Mouse (Mus musculus): Measurements from ENCODE around the gene BC005537. TPM values are rescaled to one million over a fixed set of nuclear protein-coding genes. Genes with fewer than 3 reads are reported as not detected.
"Not testable (repeated sequence)": the region's sequence is repeated elsewhere in the genome, so short reads cannot be mapped to it uniquely, and the experiment has no call there.

The BC005537 gene
- polyA plus RNA-seq (2012; ENCODE audit: insufficient read depth, insufficient read length, low replicate concordance, missing spikeins): 104 and 156 TPM in 2 replicates

GRCm38 (mm10) chr13:24801308-24801921, at the start of gene BC005537:
TSS of gene BC005537 (plus strand) at chr13:24801657.
- Histone ChIP-seq H3K4me3 (ENCODE audit: insufficient read depth, low read depth, low read length) (peak within 1 kb of the TSS; percentile 83), H3K27ac (ENCODE audit: insufficient read depth, low read depth, low read length) (peak within 1 kb of the TSS; percentile 86), H3K4me1 (ENCODE audit: control insufficient read depth, insufficient read depth, low read length) (no peaks in the 10 kb centered on the region)
- no peak for TF ChIP-seq POLR2A (IDR thresholded peaks at IDR 0.05; ENCODE audit: insufficient read depth, low read depth, low read length)
- TF ChIP-seq CTCF (IDR thresholded peaks at IDR 0.05; ENCODE audit: insufficient read depth, low read depth, low read length): no peak
- under 1% methylated on average over 71 of the region's 74 CpGs for WGBS

- TF ChIP-seq CTCF (IDR thresholded peaks at IDR 0.05; ENCODE audit: insufficient read depth, low read depth, low read length) (no peak), POLR2A (IDR thresholded peaks at IDR 0.05; ENCODE audit: insufficient read depth, low read depth, low read length) (no peak)
- no peak overlapping the region for H3K4me3 ChIP-seq (ENCODE audit: insufficient read depth, low read depth, low read length)
- WGBS: 98% methylated on average over 3 of the region's 3 CpGs
- H3K27ac ChIP-seq (ENCODE audit: insufficient read depth, low read depth, low read length): no peak overlapping the region
- H3K4me1 ChIP-seq (ENCODE audit: control insufficient read depth, insufficient read depth, low read length): no peaks in the 10 kb centered on the region
These were observed 44.7 kb upstream of the BC005537 start for GRCm38 (mm10) chr13:24756756-24757155.

- no peak overlapping the region for H3K27ac ChIP-seq (ENCODE audit: insufficient read depth, low read depth, low read length)
- no peaks in the 10 kb centered on the region for H3K4me1 ChIP-seq (ENCODE audit: control insufficient read depth, insufficient read depth, low read length)
- H3K4me3 ChIP-seq (ENCODE audit: insufficient read depth, low read depth, low read length): no peak overlapping the region
- TF ChIP-seq POLR2A (IDR thresholded peaks at IDR 0.05; ENCODE audit: insufficient read depth, low read depth, low read length) (no peak), CTCF (IDR thresholded peaks at IDR 0.05; ENCODE audit: insufficient read depth, low read depth, low read length) (no peak)
- WGBS: 92% methylated on average over 12 of the region's 12 CpGs
These were observed 43.5 kb upstream of the BC005537 start for GRCm38 (mm10) chr13:24757820-24758564.

- WGBS: 88% methylated on average over 10 of the region's 10 CpGs
- Histone ChIP-seq H3K4me3 (ENCODE audit: insufficient read depth, low read depth, low read length) (no peak overlapping the region), H3K4me1 (ENCODE audit: control insufficient read depth, insufficient read depth, low read length) (no peaks in the 10 kb centered on the region), H3K27ac (ENCODE audit: insufficient read depth, low read depth, low read length) (no peak overlapping the region)
- no peak for TF ChIP-seq CTCF (IDR thresholded peaks at IDR 0.05; ENCODE audit: insufficient read depth, low read depth, low read length)
- no peak for TF ChIP-seq POLR2A (IDR thresholded peaks at IDR 0.05; ENCODE audit: insufficient read depth, low read depth, low read length)
These were observed 42.0 kb upstream of the BC005537 start for GRCm38 (mm10) chr13:24759451-24759850.

- 31% methylated on average over 5 of the region's 5 CpGs for WGBS
- Histone ChIP-seq H3K4me3 (ENCODE audit: insufficient read depth, low read depth, low read length) (no peak overlapping the region), H3K27ac (ENCODE audit: insufficient read depth, low read depth, low read length) (no peak overlapping the region), H3K4me1 (ENCODE audit: control insufficient read depth, insufficient read depth, low read length) (no peaks in the 10 kb centered on the region)
- TF ChIP-seq POLR2A (IDR thresholded peaks at IDR 0.05; ENCODE audit: insufficient read depth, low read depth, low read length): no peak
- TF ChIP-seq CTCF (IDR thresholded peaks at IDR 0.05; ENCODE audit: insufficient read depth, low read depth, low read length): no peak
These were observed 41.0 kb upstream of the BC005537 start for GRCm38 (mm10) chr13:24760351-24760870.

- TF ChIP-seq CTCF (IDR thresholded peaks at IDR 0.05; ENCODE audit: insufficient read depth, low read depth, low read length) (no peak), POLR2A (IDR thresholded peaks at IDR 0.05; ENCODE audit: insufficient read depth, low read depth, low read length) (no peak)
- Histone ChIP-seq H3K4me3 (ENCODE audit: insufficient read depth, low read depth, low read length) (peak overlapping the region; percentile 78), H3K27ac (ENCODE audit: insufficient read depth, low read depth, low read length) (no peak overlapping the region), H3K4me1 (ENCODE audit: control insufficient read depth, insufficient read depth, low read length) (no peaks in the 10 kb centered on the region)
- WGBS: 5% methylated on average over 10 of the region's 10 CpGs
These were observed 40.4 kb upstream of the BC005537 start for GRCm38 (mm10) chr13:24761083-24761402.

GRCm38 (mm10) chr13:24761403-24762227, 39.8 kb upstream of the BC005537 start, which contains the start of gene Gmnn:
TSS of gene Gmnn (minus strand) at chr13:24761923.
- WGBS: under 1% methylated on average over 79 of the region's 79 CpGs
- Histone ChIP-seq H3K4me1 (ENCODE audit: control insufficient read depth, insufficient read depth, low read length) (no peaks in the 10 kb centered on the region), H3K27ac (ENCODE audit: insufficient read depth, low read depth, low read length) (no peak within 1 kb of the TSS), H3K4me3 (ENCODE audit: insufficient read depth, low read depth, low read length) (peak within 1 kb of the TSS; percentile 78)
- TF ChIP-seq POLR2A (IDR thresholded peaks at IDR 0.05; ENCODE audit: insufficient read depth, low read depth, low read length) (peak; percentile 70; the same call in 1 of the 2 replicates), CTCF (IDR thresholded peaks at IDR 0.05; ENCODE audit: insufficient read depth, low read depth, low read length) (no peak)

GRCm38 (mm10) chr13:24762254-24762653, 39.2 kb upstream of the BC005537 start:
- peak overlapping the region; percentile 78; the same call in 1 of the 2 replicates for H3K4me3 ChIP-seq (ENCODE audit: insufficient read depth, low read depth, low read length)
- H3K4me1 ChIP-seq (ENCODE audit: control insufficient read depth, insufficient read depth, low read length): no peaks in the 10 kb centered on the region
- WGBS: 38% methylated on average over 4 of the region's 4 CpGs
- no peak for TF ChIP-seq CTCF (IDR thresholded peaks at IDR 0.05; ENCODE audit: insufficient read depth, low read depth, low read length)
- TF ChIP-seq POLR2A (IDR thresholded peaks at IDR 0.05; ENCODE audit: insufficient read depth, low read depth, low read length): no peak
- no peak overlapping the region for H3K27ac ChIP-seq (ENCODE audit: insufficient read depth, low read depth, low read length)

GRCm38 (mm10) chr13:24767809-24768208, 33.6 kb upstream of the BC005537 start:
- not testable (repeated sequence) for H3K4me3 ChIP-seq (ENCODE audit: insufficient read depth, low read depth, low read length); H3K27ac ChIP-seq (ENCODE audit: insufficient read depth, low read depth, low read length); H3K4me1 ChIP-seq (ENCODE audit: control insufficient read depth, insufficient read depth, low read length)
- 77% methylated on average over 4 of the region's 4 CpGs for WGBS

GRCm38 (mm10) chr13:24771482-24771881, 30.0 kb upstream of the BC005537 start:
- 96% methylated on average over 10 of the region's 10 CpGs for WGBS
- not testable (repeated sequence) for H3K4me1 ChIP-seq (ENCODE audit: control insufficient read depth, insufficient read depth, low read length); H3K27ac ChIP-seq (ENCODE audit: insufficient read depth, low read depth, low read length); H3K4me3 ChIP-seq (ENCODE audit: insufficient read depth, low read depth, low read length)
